Mouse (Mus musculus): Measurements from ENCODE around the gene Cpb2. TPM values are rescaled to one million over a fixed set of nuclear protein-coding genes. Genes with fewer than 3 reads are reported as not detected.
A peak's percentile ranks its signal among the peaks of the same experiment; 100 is the strongest.

The Cpb2 gene
- not detected for total RNA-seq (2021)
- long read RNA-seq, experiment 1: 0 reads
- long read RNA-seq, experiment 2: 0 reads

DNA sequence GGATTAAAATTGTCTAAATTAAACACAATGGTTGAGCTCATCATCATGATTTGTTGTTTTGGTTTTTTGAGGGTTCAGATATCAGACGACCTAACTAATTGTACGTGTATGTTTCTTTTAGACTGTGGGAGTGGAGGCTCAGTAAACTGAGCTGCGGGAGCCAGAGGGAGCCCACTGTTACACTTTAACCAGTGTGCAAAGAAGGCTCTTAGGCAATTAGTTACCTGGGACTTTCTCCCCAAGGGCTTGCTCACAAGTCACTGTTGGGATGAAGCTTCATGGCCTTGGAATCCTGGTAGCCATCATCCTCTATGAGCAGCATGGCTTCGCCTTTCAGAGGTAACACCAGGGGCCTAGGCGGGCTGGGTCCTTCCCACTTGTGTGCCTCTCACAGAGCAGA lies at the start of gene Cpb2:
Cpb2 (plus strand) TSS at position 201 of the 400 bp plus-strand sequence.
- no peak for DNase-seq
- intact Hi-C loops (cut with DNase I): no loop called here

DNA sequence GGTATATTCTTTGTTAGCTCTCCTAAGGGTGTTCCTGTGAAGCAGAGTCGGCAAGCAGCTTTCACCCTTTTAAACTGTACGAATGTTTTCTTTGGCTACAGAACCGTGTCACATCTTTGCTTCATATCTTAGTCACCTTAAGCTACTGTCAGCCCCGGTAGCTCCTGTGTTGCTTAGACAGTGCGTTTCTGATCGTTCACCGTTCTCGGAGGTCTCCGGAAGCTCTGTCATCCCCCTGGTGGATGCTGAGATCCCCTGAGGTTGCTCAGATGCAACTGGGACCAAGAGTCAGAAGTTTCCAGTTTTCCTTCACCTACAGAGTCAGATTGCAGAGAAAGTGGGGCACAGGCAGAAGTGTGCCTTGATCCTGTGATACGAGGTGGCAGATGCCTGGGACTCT lies 49.7 kb upstream of the Cpb2 start:
- DNase-seq: no peak
- intact Hi-C loops (cut with DNase I): no loop called here

DNA sequence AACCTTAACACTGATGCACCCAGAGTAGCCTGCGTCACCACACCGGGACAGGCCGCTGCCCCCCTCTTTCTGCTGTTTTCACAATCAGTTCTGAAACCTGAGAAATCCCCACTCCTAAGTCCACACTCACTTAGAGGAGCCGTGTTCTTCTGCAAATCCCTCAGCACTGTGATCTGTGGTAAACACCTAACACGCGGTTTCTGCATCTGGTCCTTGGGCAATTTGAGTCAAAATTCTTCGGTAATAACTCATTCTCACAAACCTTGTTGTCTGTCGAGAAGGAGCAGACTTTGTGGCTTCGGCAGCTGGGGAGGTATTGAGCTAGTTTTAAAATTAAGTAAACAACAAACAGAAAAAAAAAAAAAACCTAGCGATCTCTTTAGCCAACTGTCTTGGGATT lies 49.2 kb upstream of the Cpb2 start:
- no peak for DNase-seq
- intact Hi-C loops (cut with DNase I): no loop called here

DNA sequence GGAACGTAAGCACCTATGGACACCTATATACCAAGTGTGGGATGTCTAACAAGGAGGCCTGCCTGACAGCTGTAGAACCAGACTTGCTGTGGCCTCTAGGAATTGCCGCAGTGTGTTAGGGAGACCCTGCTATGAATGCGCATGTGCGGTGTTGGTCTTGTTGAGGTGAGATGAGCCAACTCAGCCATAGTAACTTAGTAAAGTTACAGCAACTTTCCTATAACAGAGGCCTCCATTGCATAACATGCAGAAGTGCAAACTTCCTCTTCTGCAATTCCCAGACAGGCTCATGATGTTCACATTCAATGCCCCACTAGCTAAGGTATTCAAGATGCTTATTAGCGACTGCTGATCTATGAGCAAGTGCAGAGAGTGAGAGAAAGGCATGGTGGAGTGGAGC lies 46.6 kb upstream of the Cpb2 start:
- DNase-seq: no peak
- intact Hi-C loops (cut with DNase I): loop anchor here (5.0 kb wide), 1 partner anchor 527 kb away; no protein-coding TSS in a partner anchor

DNA sequence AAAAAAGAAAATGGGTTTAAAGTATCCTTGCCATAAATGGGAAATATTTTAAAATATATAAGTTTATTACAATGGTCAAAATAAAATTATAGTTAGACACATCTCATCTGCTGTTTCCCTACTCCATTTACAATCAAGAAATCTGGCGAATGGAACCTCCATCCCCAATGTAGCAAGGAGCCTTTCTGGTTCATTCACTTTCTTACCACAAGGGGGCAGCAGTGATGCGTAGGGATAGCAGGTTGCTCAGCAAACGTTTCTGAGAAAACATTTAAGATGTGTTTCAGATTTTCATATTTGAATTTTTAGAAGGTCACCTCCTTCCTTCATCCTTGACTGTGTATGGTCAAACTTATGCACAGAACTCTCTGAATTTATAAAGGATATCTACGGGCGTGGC lies 45.1 kb upstream of the Cpb2 start:
- peak; percentile 26 to 70 for DNase-seq
- intact Hi-C loops (cut with DNase I): loop anchor here (2.0 to 5.0 kb wide), 2 partner anchors 136 to 525 kb away; no protein-coding TSS in a partner anchor

DNA sequence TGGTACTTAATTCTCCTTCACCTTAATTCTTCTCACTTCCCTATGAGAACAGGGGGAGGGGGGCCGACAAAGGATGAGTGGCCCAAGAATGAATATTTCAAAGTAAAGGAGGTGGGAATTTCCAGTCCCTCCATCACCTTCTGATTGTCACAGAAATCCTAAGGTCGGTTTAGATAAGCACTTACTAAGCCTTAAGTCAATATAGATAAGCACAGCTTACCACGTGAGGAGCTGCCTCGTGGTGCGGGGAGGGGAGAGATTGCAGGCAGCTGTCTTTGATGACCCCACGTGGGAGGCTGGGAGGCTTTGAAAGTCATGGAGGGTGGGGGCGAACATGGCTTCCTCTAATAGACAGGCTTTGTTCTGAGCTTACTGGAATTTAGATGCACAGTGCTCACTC lies 44.4 kb upstream of the Cpb2 start:
- no peak for DNase-seq
- intact Hi-C loops (cut with DNase I): loop anchor here (2.0 to 5.0 kb wide), 2 partner anchors 137 to 525 kb away; no protein-coding TSS in a partner anchor

DNA sequence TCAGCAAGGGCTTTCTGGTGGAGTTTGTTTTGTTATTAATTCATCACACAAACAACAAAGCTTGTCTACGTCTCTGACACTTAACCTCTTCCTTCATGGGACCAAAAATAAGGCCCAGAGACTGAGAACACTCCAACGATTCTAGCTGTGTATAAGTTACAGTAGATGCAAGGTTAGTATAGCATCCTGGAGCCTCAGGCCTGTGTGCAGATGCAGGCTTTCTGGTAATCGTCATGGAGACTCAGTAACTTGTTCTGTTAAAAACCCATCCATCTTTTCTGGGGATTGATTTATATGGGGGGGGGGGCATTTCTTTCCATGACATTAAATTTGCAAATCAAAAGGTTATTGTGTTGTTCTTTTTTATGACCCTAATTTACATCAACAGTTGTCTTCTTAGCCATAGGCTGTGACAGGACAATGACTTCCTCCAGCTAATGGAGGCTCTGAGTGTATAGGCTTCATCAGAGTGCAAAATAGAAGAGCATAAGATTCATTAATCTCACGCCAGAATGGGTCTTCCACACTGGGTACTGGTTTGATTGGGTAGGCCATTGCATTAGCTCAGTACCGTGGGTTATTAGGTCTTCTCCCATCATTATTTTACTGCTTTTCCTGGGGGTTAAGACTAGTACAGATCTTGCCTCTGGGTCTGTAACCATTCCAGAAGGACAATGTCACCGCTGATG lies 36.6 kb upstream of the Cpb2 start:
- no peak for DNase-seq
- intact Hi-C loops (cut with DNase I): no loop called here

DNA sequence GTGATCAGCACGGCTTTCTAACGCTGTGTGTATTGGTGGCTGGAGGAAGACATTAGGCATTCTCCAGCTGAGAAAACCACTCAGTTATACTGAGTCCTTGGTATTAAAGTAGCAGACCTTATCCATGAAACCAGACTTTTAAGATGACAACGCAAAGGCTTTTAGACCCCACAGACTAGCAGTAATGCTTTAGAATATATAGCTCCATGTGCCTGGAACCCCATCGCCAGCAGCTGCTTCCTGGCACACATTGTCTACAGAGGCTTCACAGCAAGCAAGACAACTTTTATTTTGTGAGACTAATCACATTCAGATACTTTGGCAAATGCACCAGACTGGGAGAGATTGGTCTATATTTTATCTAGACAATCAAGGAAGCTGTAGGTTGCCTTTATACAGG lies 35.8 kb upstream of the Cpb2 start:
- DNase-seq: no peak
- intact Hi-C loops (cut with DNase I): no loop called here

DNA sequence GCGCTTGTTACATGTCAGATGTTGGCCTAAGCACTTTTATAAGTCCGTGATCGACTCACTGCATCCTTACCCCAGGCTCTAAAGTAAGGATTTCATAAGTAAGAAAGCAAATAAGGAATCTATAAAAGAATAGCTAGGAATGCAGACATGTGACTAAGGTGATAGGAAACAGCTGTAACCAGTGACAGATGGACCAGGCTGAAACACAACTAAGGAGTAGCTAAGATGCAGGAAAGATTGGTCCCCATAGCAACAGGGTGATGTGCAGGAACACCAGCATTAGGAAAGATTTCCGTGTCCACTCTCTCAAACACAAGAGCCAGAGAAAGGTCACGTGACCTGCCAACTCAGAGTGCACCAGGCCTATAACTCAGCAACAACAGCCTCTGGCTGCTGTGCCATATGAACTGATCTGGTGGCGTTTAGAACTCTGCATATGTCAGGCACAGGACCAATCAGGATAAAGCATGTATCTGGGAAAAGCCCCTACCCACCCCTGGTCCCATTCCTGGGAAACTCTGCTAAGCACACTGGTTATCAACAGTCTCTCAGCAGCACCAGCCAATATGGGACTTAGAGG lies 33.4 kb upstream of the Cpb2 start:
- DNase-seq: no peak
- intact Hi-C loops (cut with DNase I): no loop called here

DNA sequence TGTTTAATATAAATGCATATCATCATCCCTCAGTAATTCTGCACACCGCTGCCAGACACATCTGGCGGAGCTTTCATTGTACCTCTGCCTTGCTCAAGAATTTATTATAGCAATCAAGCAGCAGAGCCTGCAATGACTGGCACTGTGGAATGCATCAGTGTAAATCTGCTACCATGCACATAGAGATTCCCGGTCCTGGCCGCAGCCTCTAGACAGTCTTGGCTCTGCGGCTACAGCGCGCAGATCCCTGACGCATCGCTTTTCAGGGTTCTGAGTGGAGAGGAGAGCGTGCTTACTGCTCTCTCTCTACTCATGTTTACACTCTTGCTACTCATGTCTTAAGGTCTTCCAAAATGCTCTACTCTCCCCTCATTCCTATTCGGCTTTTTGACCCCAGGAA lies 28.3 kb upstream of the Cpb2 start:
- no peak for DNase-seq
- intact Hi-C loops (cut with DNase I): no loop called here

DNA sequence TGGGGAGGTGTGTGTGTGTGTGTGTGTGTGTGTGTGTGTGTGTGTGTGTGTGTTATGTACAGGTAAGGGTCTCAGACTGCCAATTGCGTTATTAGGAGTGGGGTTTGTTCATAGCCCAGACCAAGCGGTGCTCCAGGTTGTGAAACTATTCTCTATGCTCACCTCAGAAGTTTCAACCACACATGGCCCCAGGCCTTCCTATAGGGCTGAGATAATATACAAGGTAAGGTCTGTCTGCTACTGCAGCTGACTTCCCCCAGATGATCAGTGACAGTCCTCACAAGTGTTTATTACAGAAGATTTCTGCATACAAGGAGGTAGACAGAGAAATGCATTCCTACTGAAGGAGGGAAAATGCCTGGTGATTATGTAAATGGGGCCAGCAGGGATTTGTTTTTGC lies 23.2 kb upstream of the Cpb2 start:
- no peak for DNase-seq
- intact Hi-C loops (cut with DNase I): no loop called here

DNA sequence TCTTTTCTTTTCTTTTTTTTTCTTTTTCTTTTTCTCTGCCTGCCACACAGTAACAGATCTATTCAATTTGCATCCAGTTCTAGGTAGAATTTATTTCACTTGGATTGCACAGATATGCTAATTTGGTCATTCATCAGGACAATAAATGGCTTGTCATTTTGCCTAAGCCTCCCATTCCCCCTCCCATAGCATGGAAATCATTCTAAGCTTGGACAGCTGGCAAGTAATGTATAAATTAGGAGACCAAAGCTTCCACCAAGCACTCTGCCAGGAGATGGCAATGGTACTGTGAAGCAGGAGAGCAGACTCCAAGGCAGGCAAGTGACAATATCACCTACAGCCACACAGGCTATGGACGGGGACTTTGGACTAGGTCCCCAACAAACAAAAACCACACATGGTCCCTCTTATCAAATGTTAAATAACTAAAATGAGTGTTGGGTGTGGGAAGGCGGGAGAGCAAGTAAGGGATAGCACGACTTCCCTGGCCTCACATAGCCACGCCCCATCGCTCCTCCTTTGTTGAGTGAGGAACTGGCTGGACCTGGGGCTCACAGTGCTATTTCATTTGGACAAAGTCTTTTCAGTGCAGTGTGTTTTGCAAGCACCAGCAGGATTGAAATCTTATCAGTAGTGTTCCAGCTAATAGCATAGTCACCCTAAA lies 22.7 kb upstream of the Cpb2 start:
- no peak for DNase-seq
- intact Hi-C loops (cut with DNase I): no loop called here

DNA sequence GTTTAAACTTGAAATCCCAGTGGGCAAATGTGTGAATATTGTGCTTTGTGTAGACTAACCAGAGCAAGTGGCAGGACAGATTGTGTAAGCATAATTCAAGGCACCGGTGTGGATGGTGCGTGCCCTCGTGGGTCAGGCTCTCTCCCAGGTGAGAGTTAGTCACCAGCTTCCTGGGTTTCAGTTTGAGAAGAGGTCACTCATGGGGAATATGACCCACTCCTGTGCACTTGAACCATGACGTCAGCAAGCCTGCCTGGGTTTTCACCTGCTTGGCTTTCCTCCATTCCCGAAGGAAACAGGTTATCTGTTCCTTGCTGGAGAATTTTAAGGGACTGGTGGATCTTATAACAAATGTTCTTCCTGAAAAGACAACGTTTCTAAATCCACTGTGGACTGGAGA lies 19.7 kb upstream of the Cpb2 start:
- DNase-seq: no peak
- intact Hi-C loops (cut with DNase I): no loop called here

DNA sequence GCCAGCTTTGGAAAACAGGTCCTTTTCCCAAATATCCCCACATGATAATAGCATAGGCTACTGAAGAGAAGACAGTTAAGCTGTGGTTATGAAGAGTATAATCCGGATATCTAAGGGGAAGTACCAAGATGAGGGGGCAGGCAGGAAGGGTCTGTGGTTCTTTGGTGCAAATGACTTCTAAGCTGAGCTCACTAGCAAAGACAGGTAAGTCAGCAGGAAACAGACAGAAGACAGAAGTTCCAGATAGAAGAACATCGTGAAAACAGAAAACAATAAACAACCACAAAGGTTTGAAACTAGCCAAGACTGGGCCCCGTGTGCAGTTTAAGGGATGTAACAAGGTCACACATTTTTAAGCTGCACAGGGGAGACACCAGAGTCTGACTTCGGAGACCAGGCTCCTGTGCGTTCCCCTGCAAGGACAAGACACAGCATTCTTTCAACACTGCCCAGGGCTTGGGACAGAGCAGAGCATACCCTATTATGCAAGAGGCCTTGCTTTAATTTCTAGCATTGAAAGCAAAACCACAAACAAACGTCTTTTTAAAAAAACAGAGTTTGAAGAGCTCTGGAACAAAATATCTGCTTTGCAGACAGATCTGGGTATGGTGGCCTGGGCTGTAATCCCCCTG lies 14.5 kb upstream of the Cpb2 start:
- intact Hi-C loops (cut with DNase I): no loop called here
- no peak for DNase-seq

DNA sequence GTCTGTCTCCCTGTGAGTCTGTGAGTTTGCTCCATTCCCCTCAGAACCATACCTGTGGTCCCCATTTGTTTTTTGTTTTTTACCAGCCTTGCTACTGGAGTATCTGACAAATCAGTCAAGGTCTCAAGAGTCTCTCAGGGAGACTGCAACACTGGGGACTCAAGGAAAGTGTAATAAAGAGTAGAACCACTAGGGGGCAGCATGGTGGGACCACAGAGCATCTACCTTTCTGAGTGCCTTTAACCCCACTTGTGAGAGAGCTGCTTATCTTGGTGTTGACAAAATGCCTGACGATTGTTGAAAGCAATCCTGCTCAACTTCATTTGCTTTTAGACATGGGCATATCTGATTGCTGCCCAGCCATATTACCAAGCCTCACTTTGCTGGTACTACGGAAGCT lies 12.3 kb upstream of the Cpb2 start:
- intact Hi-C loops (cut with DNase I): no loop called here
- DNase-seq: peak in 1 of 2 experiments; percentile 12

DNA sequence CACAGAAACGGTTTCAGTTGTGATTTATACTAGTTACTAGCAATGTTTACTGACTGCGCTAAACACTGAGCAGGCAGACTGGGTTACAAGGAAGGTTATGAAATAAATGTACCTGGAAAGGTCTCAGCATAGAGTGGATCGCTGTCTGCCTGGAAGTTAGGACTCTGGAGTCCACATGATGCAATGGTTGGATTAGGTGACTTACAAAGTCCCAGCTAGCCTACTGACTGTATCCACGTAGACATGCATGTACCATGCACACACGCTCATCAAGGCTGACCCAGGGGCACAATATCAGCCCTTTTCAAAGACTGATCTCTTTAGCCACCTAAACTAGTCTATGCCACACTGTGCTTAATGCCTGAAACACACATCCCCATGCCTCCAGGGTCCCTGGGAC lies 9.0 kb upstream of the Cpb2 start:
- intact Hi-C loops (cut with DNase I): no loop called here
- DNase-seq: no peak

DNA sequence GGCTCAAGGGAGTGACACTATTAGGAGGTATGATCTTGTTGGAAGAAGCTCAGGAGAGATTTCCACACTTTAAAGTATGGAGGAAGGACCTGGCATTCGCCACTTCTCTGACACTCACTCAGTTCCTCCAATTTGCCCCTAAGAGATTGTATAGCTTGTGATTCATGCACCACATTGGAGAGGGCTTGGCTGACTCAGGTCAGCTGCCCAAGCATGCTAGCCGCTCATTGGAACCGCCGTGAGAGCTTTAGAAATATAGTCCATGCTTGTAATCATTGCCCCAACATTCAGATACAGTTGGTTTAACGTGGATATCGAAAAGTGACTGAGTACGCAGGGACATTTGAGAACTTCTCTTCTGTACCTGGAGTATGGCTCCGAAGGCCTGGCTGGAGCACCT lies 6.5 kb upstream of the Cpb2 start:
- DNase-seq: no peak
- intact Hi-C loops (cut with DNase I): no loop called here

DNA sequence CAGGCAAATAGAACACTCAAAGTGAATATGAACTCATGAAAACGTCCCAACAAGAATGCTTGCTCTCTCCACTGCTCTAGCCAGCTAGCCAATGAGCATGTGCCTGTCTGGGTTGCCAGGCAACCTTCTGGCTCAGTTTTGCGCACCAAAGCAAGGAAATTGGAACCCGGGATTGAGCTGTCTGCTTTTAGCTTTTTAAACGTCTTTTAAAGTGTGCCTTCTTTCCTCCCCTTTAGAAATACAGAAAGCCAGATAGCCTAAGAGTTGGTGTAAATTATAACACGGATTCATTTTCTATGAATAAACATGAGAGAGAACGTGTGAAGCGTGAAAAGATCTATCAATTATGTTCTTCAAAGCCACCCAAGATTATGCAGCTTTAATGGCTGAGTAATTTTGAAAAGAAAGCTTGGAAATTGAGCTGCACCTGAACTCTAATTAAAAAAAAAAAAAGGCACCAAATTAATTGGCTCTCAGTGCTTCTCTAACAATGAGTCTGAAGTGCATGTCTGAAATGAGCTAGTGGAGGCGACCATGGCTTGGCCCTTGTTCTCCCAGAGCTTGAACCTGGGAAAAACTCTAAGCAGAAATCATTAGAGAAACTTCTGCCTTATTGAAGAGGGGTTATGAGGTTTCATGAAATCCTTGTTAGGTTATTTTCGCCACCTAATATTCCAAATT lies 6.0 kb upstream of the Cpb2 start:
- intact Hi-C loops (cut with DNase I): no loop called here
- DNase-seq: no peak

DNA sequence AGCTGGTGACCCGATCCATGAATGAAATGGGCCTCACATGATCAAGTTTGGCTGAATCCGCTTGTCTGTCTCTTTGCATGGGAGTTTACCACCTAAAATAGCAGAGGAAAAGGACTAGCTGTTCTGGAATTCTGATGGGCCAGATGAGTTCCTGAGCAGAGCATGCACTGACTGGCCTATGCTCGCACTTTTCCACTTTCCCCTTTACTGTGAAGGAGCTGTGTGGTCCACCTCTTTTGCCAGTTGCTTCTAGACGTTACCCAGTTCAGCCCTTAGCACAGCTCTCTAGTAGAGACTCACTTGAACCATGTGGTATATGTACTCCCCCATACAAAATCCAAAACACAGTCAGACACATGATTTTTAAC lies 5.5 kb upstream of the Cpb2 start:
- intact Hi-C loops (cut with DNase I): no loop called here
- no peak for DNase-seq

DNA sequence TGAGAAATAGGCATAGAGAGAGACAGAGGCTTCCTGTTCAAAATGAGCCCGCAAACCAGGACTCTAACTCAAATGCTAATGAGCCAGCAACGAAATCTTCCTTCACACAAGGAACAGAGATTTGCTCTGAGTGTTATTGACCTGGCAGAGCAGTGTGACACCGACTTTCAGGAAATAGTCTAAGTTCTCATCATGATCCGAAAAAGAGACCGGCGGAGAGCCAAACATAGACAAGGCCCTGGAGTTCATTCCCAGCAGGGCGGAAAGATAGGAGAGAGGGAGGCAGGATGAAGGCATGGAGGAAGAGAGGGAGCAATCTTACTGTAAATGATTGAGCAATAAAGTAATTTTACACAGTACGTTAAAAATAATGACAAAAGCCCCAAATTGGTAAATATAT lies 5.0 kb upstream of the Cpb2 start:
- intact Hi-C loops (cut with DNase I): no loop called here
- DNase-seq: no peak
